Mouse (Mus musculus) hindbrain, embryonic 13.5 days (tissue): ENCODE results near the gene Rpl36-ps4. TPM values are rescaled to one million over a fixed set of nuclear protein-coding genes. Genes with fewer than 3 reads are reported as not detected.
"Not testable (repeated sequence)": the region's sequence is repeated elsewhere in the genome, so short reads cannot be mapped to it uniquely, and the experiment has no call there.

Source experiments
- ATAC-seq: fragments of 200-750 bp; cut with Nextera tagmentation; 2 replicates; pipeline ENCODE4 v1.8.0; 2017; ENCODE audit warnings: moderate TSS enrichment; ENCODE audit not compliant: low FRiP score
- H3K27ac ChIP-seq: fragments of 300-500 bp; sonication (generic); 2 replicates; pipeline ENCODE4 v1.5.1; 2015; ENCODE audit warnings: inconsistent platforms, mild to moderate bottlenecking, moderate library complexity
- H3K27me3 ChIP-seq: fragments of 300-500 bp; sonication (generic); 2 replicates; pipeline ENCODE4 v1.6.1; 2015; ENCODE audit warnings: mild to moderate bottlenecking, inconsistent platforms
- H3K36me3 ChIP-seq: fragments of 300-500 bp; sonication (generic); 2 replicates; pipeline ENCODE4 v1.6.1; 2015; ENCODE audit warnings: mild to moderate bottlenecking, inconsistent platforms
- H3K4me1 ChIP-seq: fragments of 300-500 bp; sonication (generic); replicated peaks from 2 replicates; pipeline ENCODE4 v1.6.1; 2015; ENCODE audit warnings: inconsistent platforms
- H3K4me2 ChIP-seq: fragments of 300-500 bp; sonication (generic); 2 replicates; pipeline ENCODE4 v1.6.1; 2015; ENCODE audit warnings: inconsistent platforms, mild to moderate bottlenecking, moderate library complexity
- H3K4me3 ChIP-seq: fragments of 300-500 bp; sonication (generic); 2 replicates; pipeline ENCODE4 v1.5.1; 2015; ENCODE audit warnings: mild to moderate bottlenecking, inconsistent platforms
- H3K9ac ChIP-seq: fragments of 300-500 bp; sonication (generic); 2 replicates; pipeline ENCODE4 v1.6.1; 2015; ENCODE audit warnings: mild to moderate bottlenecking, inconsistent platforms
- H3K9me3 ChIP-seq: fragments of 300-500 bp; sonication (generic); 2 replicates; pipeline ENCODE4 v1.6.1; 2016; ENCODE audit warnings: inconsistent platforms
- WGBS: fragments of 180-500 bp; shearing (Covaris S2); methylation state at CpG from one replicate; pipeline ENCODE4 v1.1.7; 2015; 5-methylcytosine and 5-hydroxymethylcytosine counted together
- polyA plus RNA-seq: library from polyadenylated mRNA; unstranded; fragments of >200 nt; fragmentation: Nextera tagmentation; extraction: Ambion mirVana; gene quantifications from 2 replicates; pipeline ENCODE4 v1.2.1, GENCODE M21; 2015

Gene Rpl36-ps4
- polyA plus RNA-seq, 1 experiment from 2014 or later = not detected

GRCm38 (mm10) chr17:87882594-87882993, 38.2 kb upstream of the Rpl36-ps4 start:
- Histone ChIP-seq H3K27me3 (peaks cover 8% of the 10 kb centered on the region; the same call in 1 of the 2 replicates), H3K27ac (no peak overlapping the region), H3K4me2 (no peak overlapping the region), H3K4me3 (no peak overlapping the region), H3K9ac (no peak overlapping the region), H3K4me1 (peaks cover 18% of the 10 kb centered on the region), H3K36me3 (no peaks in the 10 kb centered on the region), H3K9me3 (no peaks in the 10 kb centered on the region)
- WGBS = 73% methylated on average over 1 of the region's 1 CpGs
- ATAC-seq = no peak

- H3K4me3 ChIP-seq = no peak overlapping the region
- no peak overlapping the region for H3K4me2 ChIP-seq
- H3K27me3 ChIP-seq = no peaks in the 10 kb centered on the region
- no peak overlapping the region for H3K9ac ChIP-seq
- H3K9me3 ChIP-seq = no peaks in the 10 kb centered on the region
- WGBS = 53% methylated on average over 6 of the region's 6 CpGs
- H3K27ac ChIP-seq = 0 out of 2 replicates have a peak overlapping the region, but pooled peaks have one; percentile 13
- H3K36me3 ChIP-seq = no peaks in the 10 kb centered on the region
- no peak for ATAC-seq
- H3K4me1 ChIP-seq = peaks cover 15% of the 10 kb centered on the region
Measured at GRCm38 (mm10) chr17:87897175-87897574, 23.6 kb upstream of the Rpl36-ps4 start.

- H3K9ac ChIP-seq = no peak overlapping the region
- 68% methylated on average over 4 of the region's 4 CpGs for WGBS
- H3K4me1 ChIP-seq = peaks cover 23% of the 10 kb centered on the region
- H3K27me3 ChIP-seq = no peaks in the 10 kb centered on the region
- no peak for ATAC-seq
- H3K27ac ChIP-seq = no peak overlapping the region
- no peaks in the 10 kb centered on the region for H3K36me3 ChIP-seq
- H3K4me3 ChIP-seq = no peak overlapping the region
- H3K9me3 ChIP-seq = no peaks in the 10 kb centered on the region
- no peak overlapping the region for H3K4me2 ChIP-seq
Measured at GRCm38 (mm10) chr17:87900677-87901076, 20.1 kb upstream of the Rpl36-ps4 start.

GRCm38 (mm10) chr17:87901163-87901562, 19.6 kb upstream of the Rpl36-ps4 start:
- 51% methylated on average over 7 of the region's 7 CpGs for WGBS
- no peak overlapping the region for H3K4me3 ChIP-seq
- no peaks in the 10 kb centered on the region for H3K36me3 ChIP-seq
- H3K4me1 ChIP-seq = peaks cover 23% of the 10 kb centered on the region
- no peaks in the 10 kb centered on the region for H3K27me3 ChIP-seq
- H3K9ac ChIP-seq = no peak overlapping the region
- no peaks in the 10 kb centered on the region for H3K9me3 ChIP-seq
- ATAC-seq = no peak
- no peak overlapping the region for H3K27ac ChIP-seq
- no peak overlapping the region for H3K4me2 ChIP-seq

GRCm38 (mm10) chr17:87903213-87903612, 17.6 kb upstream of the Rpl36-ps4 start:
- Histone ChIP-seq H3K9me3 (no peaks in the 10 kb centered on the region), H3K9ac (no peak overlapping the region), H3K4me2 (no peak overlapping the region), H3K27me3 (no peaks in the 10 kb centered on the region), H3K36me3 (no peaks in the 10 kb centered on the region), H3K4me3 (no peak overlapping the region), H3K4me1 (peaks cover 15% of the 10 kb centered on the region), H3K27ac (0 out of 2 replicates have a peak overlapping the region, but pooled peaks have one; percentile 23)
- 30% methylated on average over 6 of the region's 6 CpGs for WGBS
- no peak for ATAC-seq

GRCm38 (mm10) chr17:87903725-87904124, 17.1 kb upstream of the Rpl36-ps4 start:
- Histone ChIP-seq H3K4me1 (peaks cover 15% of the 10 kb centered on the region), H3K36me3 (no peaks in the 10 kb centered on the region), H3K4me3 (no peak overlapping the region), H3K27me3 (no peaks in the 10 kb centered on the region), H3K9ac (no peak overlapping the region), H3K4me2 (no peak overlapping the region), H3K27ac (0 out of 2 replicates have a peak overlapping the region, but pooled peaks have one; percentile 23), H3K9me3 (no peaks in the 10 kb centered on the region)
- no peak for ATAC-seq
- 92% methylated on average over 8 of the region's 8 CpGs for WGBS

GRCm38 (mm10) chr17:87915386-87915785, 5.4 kb upstream of the Rpl36-ps4 start:
- Histone ChIP-seq H3K4me3 (no peak overlapping the region), H3K9ac (no peak overlapping the region), H3K36me3 (no peaks in the 10 kb centered on the region), H3K4me2 (no peak overlapping the region), H3K27me3 (no peaks in the 10 kb centered on the region), H3K4me1 (no peaks in the 10 kb centered on the region), H3K27ac (no peak overlapping the region), H3K9me3 (peaks cover 12% of the 10 kb centered on the region; the same call in 1 of the 2 replicates)
- 85% methylated on average over 3 of the region's 3 CpGs for WGBS
- no peak for ATAC-seq

- 80% methylated on average over 5 of the region's 5 CpGs for WGBS
- ATAC-seq = no peak
- no peaks in the 10 kb centered on the region for H3K27me3 ChIP-seq
- H3K4me3 ChIP-seq = no peak overlapping the region
- H3K36me3 ChIP-seq = no peaks in the 10 kb centered on the region
- H3K9ac ChIP-seq = no peak overlapping the region
- no peaks in the 10 kb centered on the region for H3K4me1 ChIP-seq
- H3K4me2 ChIP-seq = no peak overlapping the region
- H3K9me3 ChIP-seq = no peaks in the 10 kb centered on the region
- H3K27ac ChIP-seq = no peak overlapping the region
Measured at GRCm38 (mm10) chr17:87918121-87918520, 2.7 kb upstream of the Rpl36-ps4 start.

GRCm38 (mm10) chr17:87934326-87934725, 13.5 kb downstream of the Rpl36-ps4 start:
- Histone ChIP-seq H3K27me3 (no peaks in the 10 kb centered on the region), H3K4me2 (no peak overlapping the region), H3K36me3 (no peaks in the 10 kb centered on the region), H3K9me3 (no peaks in the 10 kb centered on the region), H3K9ac (no peak overlapping the region), H3K4me1 (no peaks in the 10 kb centered on the region), H3K27ac (no peak overlapping the region), H3K4me3 (no peak overlapping the region)
- 87% methylated on average over 10 of the region's 10 CpGs for WGBS
- no peak for ATAC-seq

- ATAC-seq = no peak
- WGBS = 89% methylated on average over 8 of the region's 8 CpGs
- Histone ChIP-seq H3K9me3 (no peaks in the 10 kb centered on the region), H3K27ac (no peak overlapping the region), H3K4me1 (no peaks in the 10 kb centered on the region), H3K9ac (no peak overlapping the region), H3K4me2 (no peak overlapping the region), H3K4me3 (no peak overlapping the region), H3K36me3 (no peaks in the 10 kb centered on the region), H3K27me3 (no peaks in the 10 kb centered on the region)
Measured at GRCm38 (mm10) chr17:87934736-87935135, 14.0 kb downstream of the Rpl36-ps4 start.

- Histone ChIP-seq H3K4me2 (no peak overlapping the region), H3K4me1 (no peaks in the 10 kb centered on the region), H3K27ac (no peak overlapping the region), H3K9ac (no peak overlapping the region), H3K36me3 (no peaks in the 10 kb centered on the region), H3K9me3 (no peaks in the 10 kb centered on the region), H3K27me3 (no peaks in the 10 kb centered on the region), H3K4me3 (no peak overlapping the region)
- 89% methylated on average over 4 of the region's 4 CpGs for WGBS
- ATAC-seq = no peak
Measured at GRCm38 (mm10) chr17:87936156-87936555, 15.4 kb downstream of the Rpl36-ps4 start.

GRCm38 (mm10) chr17:87948965-87949584, 28.3 kb downstream of the Rpl36-ps4 start:
- H3K36me3 ChIP-seq = no peaks in the 10 kb centered on the region
- no peak overlapping the region for H3K4me2 ChIP-seq
- no peaks in the 10 kb centered on the region for H3K27me3 ChIP-seq
- no peak overlapping the region for H3K27ac ChIP-seq
- no peaks in the 10 kb centered on the region for H3K4me1 ChIP-seq
- no peak for ATAC-seq
- H3K4me3 ChIP-seq = no peak overlapping the region
- WGBS = 45% methylated on average over 16 of the region's 16 CpGs
- H3K9ac ChIP-seq = no peak overlapping the region
- no peaks in the 10 kb centered on the region for H3K9me3 ChIP-seq

GRCm38 (mm10) chr17:87954618-87955124, 33.9 kb downstream of the Rpl36-ps4 start:
- H3K4me3 ChIP-seq, H3K4me2 ChIP-seq, H3K9ac ChIP-seq, H3K4me1 ChIP-seq, H3K36me3 ChIP-seq, ATAC-seq, H3K9me3 ChIP-seq, H3K27me3 ChIP-seq, H3K27ac ChIP-seq: not testable (repeated sequence)
- 97% methylated on average over 13 of the region's 13 CpGs for WGBS
